Mouse (Mus musculus): ENCODE results near the gene Akt2.
A peak's percentile ranks its signal among the peaks of the same experiment; 100 is the strongest.
"Not testable (repeated sequence)": the region's sequence is repeated elsewhere in the genome, so short reads cannot be mapped to it uniquely, and the experiment has no call there.

The Akt2 gene

GRCm38 (mm10) chr7:27622234-27622633, 30.9 kb downstream of the Akt2 start:
- no peak for DNase-seq

- no peak for DNase-seq
Measured at GRCm38 (mm10) chr7:27624967-27625366, 33.6 kb downstream of the Akt2 start.

GRCm38 (mm10) chr7:27627707-27628106, 36.4 kb downstream of the Akt2 start:
- DNase-seq = no peak

- DNase-seq = no peak
Measured at GRCm38 (mm10) chr7:27628190-27628589, 36.8 kb downstream of the Akt2 start.

GRCm38 (mm10) chr7:27628816-27629215, 37.5 kb downstream of the Akt2 start:
- DNase-seq = not testable (repeated sequence)

GRCm38 (mm10) chr7:27631439-27631838, 40.1 kb downstream of the Akt2 start:
- no peak for DNase-seq

GRCm38 (mm10) chr7:27633166-27633565, 41.8 kb downstream of the Akt2 start:
- DNase-seq = no peak

- no peak for DNase-seq
Measured at GRCm38 (mm10) chr7:27634691-27635090, 43.3 kb downstream of the Akt2 start.

GRCm38 (mm10) chr7:27635094-27635493, 43.7 kb downstream of the Akt2 start:
- not testable (repeated sequence) for DNase-seq

GRCm38 (mm10) chr7:27644471-27644870, 53.1 kb downstream of the Akt2 start:
- no peak for DNase-seq

- DNase-seq = no peak
Measured at GRCm38 (mm10) chr7:27646516-27646915, 55.2 kb downstream of the Akt2 start.

- no peak for DNase-seq
Measured at GRCm38 (mm10) chr7:27647281-27648002, 56.1 kb downstream of the Akt2 start.

- DNase-seq = no peak
Measured at GRCm38 (mm10) chr7:27649723-27650122, 58.4 kb downstream of the Akt2 start.

- DNase-seq = peak; percentile 80
Measured at GRCm38 (mm10) chr7:27650949-27651348, 59.6 kb downstream of the Akt2 start.

GRCm38 (mm10) chr7:27653681-27654437, 62.5 kb downstream of the Akt2 start, which contains the start of gene Ttc9b:
Gene Ttc9b, plus strand, starts transcription at chr7:27653915.
- peak; percentile 56 for DNase-seq

- peak; percentile 69 for DNase-seq
Measured at GRCm38 (mm10) chr7:27654607-27655276, 63.4 kb downstream of the Akt2 start.

- DNase-seq = no peak
Measured at GRCm38 (mm10) chr7:27655545-27655944, 64.2 kb downstream of the Akt2 start.

- no peak for DNase-seq
Measured at GRCm38 (mm10) chr7:27656600-27656999, 65.2 kb downstream of the Akt2 start.

GRCm38 (mm10) chr7:27657824-27658395, 66.6 kb downstream of the Akt2 start:
- DNase-seq = no peak

- DNase-seq = no peak
Measured at GRCm38 (mm10) chr7:27658712-27659663, 67.6 kb downstream of the Akt2 start.

GRCm38 (mm10) chr7:27662038-27662437, 70.7 kb downstream of the Akt2 start:
- no peak for DNase-seq

GRCm38 (mm10) chr7:27673064-27673574, 81.8 kb downstream of the Akt2 start:
- no peak for DNase-seq
